Mouse (Mus musculus) midbrain, postnatal 0 days (tissue): ENCODE measurements around the gene Espl1. TPM values are rescaled to one million over a fixed set of nuclear protein-coding genes. Genes with fewer than 3 reads are reported as not detected.

ENCODE experiments used
- ATAC-seq: fragments of 200-750 bp; cut with Nextera tagmentation; 2 replicates; pipeline ENCODE4 v1.8.0; 2017; ENCODE audit warnings: moderate number of reproducible peaks, mild to moderate bottlenecking, moderate TSS enrichment, moderate library complexity; ENCODE audit not compliant: low FRiP score
- DNase-seq: peaks from one replicate; pipeline ENCODE4 v3.0.0-alpha.2; 2015; ENCODE audit warnings: low spot score
- H3K27ac ChIP-seq: fragments of 300-500 bp; sonication (generic); 2 replicates; pipeline ENCODE4 v1.5.1; 2014; ENCODE audit warnings: low read depth, mild to moderate bottlenecking, low read length, mixed read lengths
- H3K27me3 ChIP-seq: fragments of 300-500 bp; sonication (generic); 2 replicates; pipeline ENCODE4 v1.6.1; 2014; ENCODE audit warnings: low read length, control low read depth, mixed read lengths; ENCODE audit not compliant: insufficient read depth
- H3K36me3 ChIP-seq: fragments of 300-500 bp; sonication (generic); 2 replicates; pipeline ENCODE4 v1.6.1; 2014; ENCODE audit warnings: low read length, control low read depth, mixed read lengths; ENCODE audit not compliant: insufficient read depth
- H3K4me1 ChIP-seq: fragments of 300-500 bp; sonication (generic); 2 replicates; pipeline ENCODE4 v1.6.1; 2014; ENCODE audit warnings: mild to moderate bottlenecking, control low read depth, antibody characterized with exemption, low read length, mixed read lengths; ENCODE audit not compliant: insufficient read depth
- H3K4me2 ChIP-seq: fragments of 300-500 bp; sonication (generic); 2 replicates; pipeline ENCODE4 v1.6.1; 2014; ENCODE audit warnings: low read depth, mild to moderate bottlenecking, low read length, mixed read lengths; ENCODE audit not compliant: poor library complexity, severe bottlenecking
- H3K4me3 ChIP-seq: fragments of 300-500 bp; sonication (generic); 2 replicates; pipeline ENCODE4 v1.5.1; 2014; ENCODE audit warnings: low read depth, mild to moderate bottlenecking, low read length, moderate library complexity
- H3K9ac ChIP-seq: fragments of 300-500 bp; sonication (generic); replicated peaks from 2 replicates; pipeline ENCODE4 v1.6.1; 2014; ENCODE audit warnings: mild to moderate bottlenecking, low read length, moderate library complexity, mixed read lengths; ENCODE audit not compliant: poor library complexity, severe bottlenecking
- H3K9me3 ChIP-seq: fragments of 300-500 bp; sonication (generic); 2 replicates; pipeline ENCODE4 v1.6.1; 2016; ENCODE audit warnings: low read length, control low read depth
- CTCF ChIP-seq: IDR thresholded peaks from 2 replicates; pipeline ENCODE4 v1.5.1; 2016; ENCODE audit warnings: antibody characterized with exemption, mild to moderate bottlenecking
- WGBS: fragments of 180-500 bp; shearing (Covaris S2); extraction: QIAGEN DNeasy Blood & Tissue Kit; methylation state at CpG from one replicate; pipeline ENCODE4 v1.1.7; 2014; 5-methylcytosine and 5-hydroxymethylcytosine counted together
- polyA plus RNA-seq: library from polyadenylated mRNA; unstranded; fragments of >200 nt; fragmentation: Nextera tagmentation; extraction: Ambion mirVana; gene quantifications from 2 replicates; pipeline ENCODE4 v1.2.1, GENCODE M21; 2015
- total RNA-seq: library from RNA; depleted of rRNA; stranded (reverse); fragments of >200 nt; gene quantifications from 2 replicates; pipeline ENCODE4 v1.2.3, GENCODE M21; 2014

The Espl1 gene
- total and polyA plus RNA-seq, 2 experiments from 2014 or later, result 2.7 TPM

DNA sequence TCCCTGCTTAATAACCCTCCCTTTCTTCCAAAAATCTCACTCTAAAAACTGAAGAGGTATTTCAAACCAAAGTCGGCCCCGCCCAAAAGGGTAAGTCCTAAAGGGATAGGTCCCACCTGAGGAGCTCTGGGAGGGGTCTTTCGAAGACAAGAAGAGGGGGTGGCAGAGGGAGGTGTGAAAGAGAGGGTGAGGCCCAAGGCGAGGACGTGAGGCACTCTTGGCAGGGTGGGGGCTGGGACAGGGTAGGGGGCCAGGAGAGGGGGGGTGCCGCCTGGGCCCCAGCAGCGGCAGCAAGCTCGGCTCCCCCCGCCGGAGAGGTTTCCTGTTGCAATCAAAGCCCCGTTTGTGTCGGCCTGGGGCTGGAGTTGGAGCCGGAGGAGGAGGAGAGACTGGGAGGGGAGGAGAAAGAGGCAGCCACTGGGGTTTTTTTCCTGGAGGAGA, 46.8 kb upstream of the Espl1 start:
- ATAC-seq (no peak), DNase-seq (no peak)
- 2% methylated on average over 11 of the region's 13 CpGs for WGBS
- no peaks in the 10 kb centered on the region for H3K9me3 ChIP-seq
- peaks cover 3% of the 10 kb centered on the region; the same call in 1 of the 2 replicates for H3K4me1 ChIP-seq
- H3K27me3 ChIP-seq, result peaks cover 13% of the 10 kb centered on the region
- no peak overlapping the region for H3K4me3 ChIP-seq
- no peak overlapping the region for H3K9ac ChIP-seq
- no peaks in the 10 kb centered on the region for H3K36me3 ChIP-seq
- H3K4me2 ChIP-seq, result 0 out of 2 replicates have a peak overlapping the region, but pooled peaks have one; percentile 9
- no peak overlapping the region for H3K27ac ChIP-seq
- no peak for TF ChIP-seq CTCF

DNA sequence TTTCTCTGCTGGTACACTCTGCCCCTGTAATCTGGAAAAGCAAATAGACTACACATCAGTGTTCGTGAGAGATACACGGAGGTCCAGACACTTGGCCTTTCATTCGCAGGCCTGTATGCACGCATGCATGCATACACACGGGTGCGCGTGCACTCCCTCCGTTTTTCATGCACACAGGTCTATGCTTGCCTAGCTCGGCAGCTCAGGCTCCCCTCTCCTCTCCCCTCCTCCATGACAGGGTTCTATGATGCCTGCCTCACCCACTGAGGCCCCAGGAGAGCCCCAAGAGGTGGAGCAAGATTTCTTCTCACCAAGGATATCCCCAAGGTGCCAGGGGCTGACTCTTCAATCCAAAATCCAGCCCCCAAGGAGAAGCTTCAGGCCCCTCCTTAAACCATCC, 46.1 kb upstream of the Espl1 start:
- WGBS, result 56% methylated on average over 9 of the region's 9 CpGs
- Histone ChIP-seq H3K36me3 (no peaks in the 10 kb centered on the region), H3K4me2 (no peak overlapping the region), H3K9me3 (no peaks in the 10 kb centered on the region), H3K4me3 (no peak overlapping the region), H3K27me3 (peaks cover 11% of the 10 kb centered on the region), H3K4me1 (peaks cover under 1% of the 10 kb centered on the region; the same call in 1 of the 2 replicates), H3K27ac (peak overlapping the region; percentile 26; the same call in 1 of the 2 replicates), H3K9ac (no peak overlapping the region)
- TF ChIP-seq CTCF, result no peak
- DNase-seq (no peak), ATAC-seq (no peak)

DNA sequence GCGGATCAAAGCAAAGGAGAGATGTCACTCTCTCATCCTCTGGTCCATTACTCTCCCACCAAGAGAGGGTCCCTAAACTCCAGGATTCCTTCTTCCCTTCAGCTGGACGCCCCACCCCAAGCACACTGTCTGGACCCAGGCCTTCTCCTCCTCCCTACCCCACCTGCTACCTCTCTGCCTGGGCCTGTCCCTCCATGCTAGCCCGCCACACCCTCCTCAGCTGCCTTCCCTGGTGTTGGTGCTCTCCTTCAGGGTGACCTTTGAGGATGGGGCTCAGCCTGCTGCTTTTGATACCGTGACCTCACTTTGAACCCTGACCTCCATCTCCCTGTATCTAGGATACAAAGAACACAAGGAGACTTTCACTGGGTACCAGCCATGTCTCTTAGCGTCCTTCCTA, 45.5 kb upstream of the Espl1 start:
- WGBS, result 63% methylated on average over 5 of the region's 5 CpGs

DNA sequence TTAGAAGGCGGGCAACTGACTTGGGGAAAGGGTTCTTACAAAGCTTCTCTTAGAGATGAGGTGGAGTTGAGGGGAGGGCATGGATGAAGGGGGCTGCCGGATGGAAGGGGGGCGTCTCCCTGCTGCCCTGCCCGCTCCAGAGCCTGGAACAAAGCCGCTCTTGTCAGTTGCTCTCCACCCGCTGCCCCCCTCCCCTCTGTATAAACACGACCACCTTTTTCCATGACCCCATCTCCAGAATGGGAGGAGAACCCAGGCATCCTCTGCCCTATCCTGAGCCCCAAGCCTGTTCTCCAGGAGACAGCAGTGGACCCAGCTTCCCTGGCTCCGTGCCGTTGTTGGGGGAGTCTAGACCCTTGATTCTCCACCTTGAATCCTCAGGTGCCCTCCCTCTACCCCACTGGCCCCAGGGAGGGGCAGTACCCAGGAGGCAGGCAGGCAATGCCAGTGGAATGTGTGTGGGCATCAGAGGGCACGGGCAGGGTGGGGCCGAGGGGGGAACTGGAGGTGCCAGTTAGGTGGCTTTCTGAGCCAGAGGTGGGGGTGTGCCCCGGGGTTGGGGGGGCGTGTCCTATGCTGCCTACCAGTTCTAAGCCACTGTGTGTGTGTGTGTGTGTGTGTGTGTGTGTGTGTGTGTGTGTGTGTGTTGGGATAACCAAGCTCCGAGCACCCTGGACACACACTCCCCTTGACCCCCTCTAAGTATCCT, 40.4 kb upstream of the Espl1 start:
- Histone ChIP-seq H3K27me3 (peaks cover 5% of the 10 kb centered on the region; the same call in 1 of the 2 replicates), H3K4me1 (no peaks in the 10 kb centered on the region), H3K9ac (no peak overlapping the region), H3K4me3 (no peak overlapping the region), H3K4me2 (peak overlapping the region; percentile 95), H3K27ac (no peak overlapping the region), H3K9me3 (no peaks in the 10 kb centered on the region), H3K36me3 (no peaks in the 10 kb centered on the region)
- WGBS, result 60% methylated on average over 12 of the region's 14 CpGs
- ATAC-seq (no peak), DNase-seq (no peak)
- TF ChIP-seq CTCF, result no peak

More for the DNA sequence above, 45.5 kb upstream of the Espl1 start:
- Histone ChIP-seq H3K9me3 (no peaks in the 10 kb centered on the region), H3K36me3 (no peaks in the 10 kb centered on the region), H3K27ac (no peak overlapping the region), H3K27me3 (peaks cover 11% of the 10 kb centered on the region; the same call in 1 of the 2 replicates), H3K4me1 (no peaks in the 10 kb centered on the region), H3K4me3 (no peak overlapping the region), H3K4me2 (no peak overlapping the region), H3K9ac (no peak overlapping the region)
- TF ChIP-seq CTCF, result no peak
- no peak for ATAC-seq
- no peak for DNase-seq

DNA sequence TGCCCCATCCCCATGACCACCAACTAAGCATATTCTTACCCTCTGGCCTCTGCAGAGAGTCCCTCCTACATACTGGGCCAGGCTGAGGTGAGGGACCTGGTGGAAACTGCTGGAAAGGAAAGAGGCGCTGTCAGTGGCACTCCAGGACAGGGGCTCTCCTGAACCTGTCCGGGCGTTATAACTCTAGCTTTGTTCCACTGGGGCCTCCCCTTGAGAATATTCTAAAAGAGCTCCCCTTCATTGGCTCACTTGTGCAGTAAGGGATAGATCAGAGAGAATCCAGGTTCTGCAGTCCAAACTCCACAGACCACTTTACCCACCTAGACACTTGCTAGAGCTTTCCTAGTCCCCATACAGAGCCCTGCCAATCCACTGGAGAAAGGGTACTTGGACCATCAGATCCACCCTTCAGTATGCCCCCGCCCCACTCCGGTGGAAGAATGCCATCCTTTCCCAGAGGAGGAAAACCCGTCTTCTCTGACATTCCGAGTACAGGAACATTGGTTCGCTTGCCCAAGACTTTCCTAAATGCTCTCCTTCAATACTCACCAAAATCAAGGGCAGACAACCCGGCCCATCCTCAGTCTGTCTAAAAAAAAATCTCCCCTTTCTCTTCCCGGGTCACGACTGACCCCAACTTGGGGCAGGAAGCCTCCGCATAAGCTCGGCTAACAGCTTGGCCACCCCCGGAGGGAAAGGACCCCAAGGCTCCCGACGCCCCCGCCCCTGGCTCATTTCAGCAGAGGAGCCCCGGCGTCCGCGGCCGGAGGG, 39.5 kb upstream of the Espl1 start:
- DNase-seq (no peak), ATAC-seq (no peak; the same call in 1 of the 2 replicates)
- Histone ChIP-seq H3K4me1 (no peaks in the 10 kb centered on the region), H3K9me3 (no peaks in the 10 kb centered on the region), H3K27ac (no peak overlapping the region), H3K36me3 (no peaks in the 10 kb centered on the region), H3K4me3 (peak overlapping the region; percentile 56), H3K4me2 (peak overlapping the region; percentile 95), H3K9ac (peak overlapping the region; percentile 75), H3K27me3 (peaks cover 5% of the 10 kb centered on the region; the same call in 1 of the 2 replicates)
- no peak for TF ChIP-seq CTCF
- 8% methylated on average over 22 of the region's 22 CpGs for WGBS
